Mouse (Mus musculus) thymus, adult 2 months (tissue): ENCODE measurements around the gene Mrvi1.

Experiments used
- CTCF ChIP-seq: fragments of 200-500 bp; IDR thresholded peaks from 2 replicates; pipeline ENCODE4 v1.5.1; 2012; ENCODE audit warnings: mild to moderate bottlenecking, control low read depth, low read length, moderate library complexity, borderline replicate concordance; ENCODE audit not compliant: control insufficient read depth, poor library complexity, insufficient read depth; ENCODE audit errors: extremely low read depth
- POLR2A ChIP-seq: fragments of 200-500 bp; IDR thresholded peaks from 2 replicates; pipeline ENCODE4 v1.6.1; 2012; ENCODE audit warnings: mild to moderate bottlenecking, low read length, control low read depth, moderate library complexity; ENCODE audit not compliant: control insufficient read depth, poor library complexity, insufficient read depth; ENCODE audit errors: extremely low read depth

GRCm38 (mm10) chr7:110843916-110844874 is 138.1 kb downstream of the Mrvi1 start, which contains the start of gene Rnf141:
- TF ChIP-seq CTCF (0 out of 2 replicates have a peak, but pooled peaks have one; percentile 64), POLR2A (0 out of 2 replicates have a peak, but pooled peaks have one; percentile 21)
